Mouse (Mus musculus) erythroblast, embryonic 14.5 days (primary cell): ENCODE results near the gene Nr1h4. TPM values are rescaled to one million over a fixed set of nuclear protein-coding genes. Genes with fewer than 3 reads are reported as not detected.

Experiments used
- H3K27me3 ChIP-seq: 2 replicates; pipeline ENCODE4 v1.6.1; 2012; ENCODE audit warnings: inconsistent platforms; ENCODE audit not compliant: control insufficient read depth
- H3K36me3 ChIP-seq: 2 replicates; pipeline ENCODE4 v1.6.1; 2012; ENCODE audit warnings: mild to moderate bottlenecking, inconsistent platforms; ENCODE audit not compliant: control insufficient read depth
- H3K4me1 ChIP-seq: 2 replicates; pipeline ENCODE4 v1.6.1; 2012; ENCODE audit warnings: inconsistent platforms; ENCODE audit not compliant: control insufficient read depth
- H3K4me3 ChIP-seq: replicated peaks from 2 replicates; pipeline ENCODE3; 2012; ENCODE audit warnings: moderate library complexity, mild to moderate bottlenecking, inconsistent platforms
- H3K9me3 ChIP-seq: 2 replicates; pipeline ENCODE4 v1.6.1; 2012; ENCODE audit warnings: low read length, inconsistent platforms, mixed read lengths; ENCODE audit not compliant: control insufficient read depth
- GATA1 ChIP-seq: IDR thresholded peaks from 2 replicates; pipeline ENCODE4 v1.6.1; 2012; ENCODE audit warnings: low read length, inconsistent platforms, mixed read lengths
- TAL1 ChIP-seq: IDR thresholded peaks from 3 replicates; pipeline ENCODE4 v1.6.1; 2012; ENCODE audit warnings: low read length, inconsistent platforms, mixed read lengths
- polyA plus RNA-seq: library from polyadenylated mRNA; stranded (reverse); fragments of >175 nt; gene quantifications from 2 replicates; pipeline ENCODE4 v1.2.3, GENCODE M21; 2012

Gene Nr1h4
- polyA plus RNA-seq, 1 experiment = not detected

DNA sequence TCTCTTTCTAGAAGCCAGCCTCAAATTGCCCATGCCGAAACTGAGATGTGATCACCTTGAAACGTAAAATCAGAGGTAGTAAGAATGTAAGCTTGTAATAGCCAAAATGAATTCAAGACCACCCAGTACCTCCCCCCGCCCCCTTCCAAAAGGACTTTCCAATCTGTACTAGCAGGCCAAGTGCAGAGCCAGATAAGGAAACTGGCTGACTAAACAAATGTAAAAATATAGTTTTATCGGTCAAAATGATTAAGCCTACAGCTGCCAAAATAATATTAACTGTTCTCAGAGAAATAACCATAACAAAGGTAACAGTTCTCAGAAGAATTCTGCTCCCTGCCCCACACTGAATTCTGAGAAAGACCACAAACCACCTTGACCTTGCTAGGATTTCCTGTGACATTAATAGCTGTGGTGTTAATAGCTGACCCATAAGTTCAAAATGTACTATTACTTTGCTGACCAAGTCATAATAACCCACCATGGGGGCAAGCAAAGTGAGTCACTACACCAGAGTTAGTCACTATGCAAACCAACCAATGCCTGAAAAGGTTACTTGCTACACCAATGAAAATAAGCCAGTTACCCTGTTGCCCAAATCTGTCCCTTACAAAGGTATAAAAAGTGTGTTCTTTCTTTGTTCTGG lies 68.5 kb downstream of the Nr1h4 start:
- H3K4me3 ChIP-seq = no peak overlapping the region
- H3K9me3 ChIP-seq = no peaks in the 10 kb centered on the region
- H3K36me3 ChIP-seq = no peaks in the 10 kb centered on the region; the same call in 1 of the 2 replicates
- H3K4me1 ChIP-seq = no peaks in the 10 kb centered on the region
- no peaks in the 10 kb centered on the region for H3K27me3 ChIP-seq
- TF ChIP-seq TAL1 = no peak
- no peak for TF ChIP-seq GATA1

DNA sequence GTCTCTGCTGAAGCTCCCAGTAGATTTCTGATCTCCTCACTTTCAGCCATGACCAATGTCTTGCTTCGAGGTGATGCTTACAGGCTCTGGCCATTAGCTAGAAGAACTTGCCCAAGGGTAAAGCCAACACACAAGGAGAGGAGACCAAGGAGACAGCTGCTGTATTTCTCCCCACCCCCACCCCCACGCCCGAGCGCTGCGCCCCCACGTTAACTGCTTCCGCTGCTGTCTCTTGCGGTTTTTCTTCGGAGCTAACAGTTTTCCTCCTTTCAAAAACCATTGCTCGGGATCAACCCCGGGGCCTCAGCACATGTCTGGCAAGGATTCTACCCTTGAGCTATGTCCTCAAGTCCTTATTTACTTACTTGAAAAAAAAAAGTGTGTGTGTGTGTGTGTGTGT lies 70.5 kb downstream of the Nr1h4 start:
- TF ChIP-seq TAL1 (no peak), GATA1 (no peak)
- H3K27me3 ChIP-seq = no peaks in the 10 kb centered on the region
- no peak overlapping the region for H3K4me3 ChIP-seq
- H3K4me1 ChIP-seq = no peaks in the 10 kb centered on the region
- no peaks in the 10 kb centered on the region for H3K9me3 ChIP-seq
- H3K36me3 ChIP-seq = no peaks in the 10 kb centered on the region

- Histone ChIP-seq H3K27me3 (no peaks in the 10 kb centered on the region), H3K4me3 (no peak overlapping the region), H3K36me3 (no peaks in the 10 kb centered on the region), H3K4me1 (no peaks in the 10 kb centered on the region), H3K9me3 (no peaks in the 10 kb centered on the region)
- TF ChIP-seq TAL1 (no peak), GATA1 (no peak)
These were observed 71.4 kb downstream of the Nr1h4 start for GRCm38 (mm10) chr10:89461856-89462507.

DNA sequence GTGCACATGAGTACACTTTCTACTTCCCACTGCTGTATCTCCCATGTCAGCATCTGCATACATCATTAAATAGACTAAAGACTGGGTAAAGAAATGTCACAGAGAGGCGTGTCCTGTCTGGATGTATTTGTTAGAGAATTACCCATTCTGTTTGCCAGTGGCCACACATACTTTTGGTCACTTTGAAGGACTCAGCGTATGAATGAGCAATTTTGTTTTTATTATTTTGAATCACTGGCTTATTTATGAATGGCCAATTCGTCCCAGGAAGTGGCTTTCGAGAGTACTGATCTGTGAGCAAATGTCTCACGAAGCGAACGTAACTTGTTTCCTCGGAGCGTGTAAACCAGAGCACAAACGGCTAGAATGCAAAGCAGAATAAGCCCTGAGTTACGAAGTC lies 72.4 kb downstream of the Nr1h4 start:
- Histone ChIP-seq H3K36me3 (no peaks in the 10 kb centered on the region), H3K9me3 (no peaks in the 10 kb centered on the region), H3K4me3 (no peak overlapping the region), H3K4me1 (no peaks in the 10 kb centered on the region), H3K27me3 (no peaks in the 10 kb centered on the region)
- no peak for TF ChIP-seq TAL1
- no peak for TF ChIP-seq GATA1

GRCm38 (mm10) chr10:89458770-89459169 lies 74.6 kb downstream of the Nr1h4 start:
- TF ChIP-seq GATA1 (no peak), TAL1 (no peak)
- Histone ChIP-seq H3K4me1 (no peaks in the 10 kb centered on the region), H3K36me3 (no peaks in the 10 kb centered on the region)

DNA sequence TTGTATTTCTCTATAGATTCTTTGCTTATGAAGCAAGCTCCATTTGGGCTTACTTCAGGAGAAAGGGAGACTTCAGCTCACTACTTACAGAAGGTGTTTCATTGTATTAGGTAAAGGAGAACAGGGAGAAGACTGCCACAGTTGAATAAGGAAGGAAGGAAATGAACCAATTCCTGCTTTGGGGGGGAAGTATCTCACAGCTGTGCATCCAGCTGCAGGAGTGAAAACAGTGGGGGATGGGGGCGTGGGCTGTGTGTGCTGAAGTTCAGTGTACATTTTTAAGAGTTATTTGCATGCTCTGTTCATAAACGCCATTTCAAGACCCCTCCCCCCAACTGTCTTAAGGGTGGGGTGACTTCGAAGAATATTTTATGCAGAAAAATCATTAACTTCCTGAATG lies 79.6 kb downstream of the Nr1h4 start:
- no peak for TF ChIP-seq TAL1
- no peak for TF ChIP-seq GATA1
- Histone ChIP-seq H3K4me3 (no peak overlapping the region), H3K27me3 (no peaks in the 10 kb centered on the region; the same call in 1 of the 2 replicates), H3K4me1 (peaks cover 3% of the 10 kb centered on the region; the same call in 1 of the 2 replicates), H3K36me3 (no peaks in the 10 kb centered on the region), H3K9me3 (no peaks in the 10 kb centered on the region)

More at GRCm38 (mm10) chr10:89458770-89459169, 74.6 kb downstream of the Nr1h4 start:
- Histone ChIP-seq H3K27me3 (no peaks in the 10 kb centered on the region), H3K4me3 (no peak overlapping the region), H3K9me3 (no peaks in the 10 kb centered on the region)

DNA sequence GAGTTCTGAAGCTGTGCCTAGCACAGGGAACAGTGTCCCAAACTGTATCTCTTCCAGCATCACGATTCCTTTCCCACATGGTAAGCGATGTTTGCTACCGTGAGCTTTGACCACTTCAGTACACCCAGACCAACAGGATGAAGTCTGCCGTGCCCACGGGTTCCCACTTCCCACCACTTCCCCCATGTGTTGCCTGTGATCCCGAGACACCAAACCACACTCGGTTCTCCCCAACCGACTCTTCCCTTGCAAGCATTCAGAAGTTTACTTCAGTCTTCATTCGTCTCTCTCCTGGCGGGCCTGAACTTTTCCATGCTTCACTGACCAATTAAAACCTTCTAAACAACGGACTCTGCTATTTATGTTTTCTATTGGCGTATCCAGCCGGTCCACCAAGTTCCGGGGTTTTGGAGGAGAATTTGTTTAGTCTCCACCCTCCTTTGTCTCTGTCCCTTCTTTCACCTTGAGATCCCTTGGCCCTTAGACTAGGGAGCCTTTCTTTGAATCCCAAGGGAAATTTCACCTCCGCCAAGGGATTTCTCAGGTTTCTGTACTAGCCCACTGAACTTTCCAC lies 80.2 kb downstream of the Nr1h4 start:
- H3K4me3 ChIP-seq = peak overlapping the region; percentile 20
- no peaks in the 10 kb centered on the region; the same call in 1 of the 2 replicates for H3K27me3 ChIP-seq
- no peaks in the 10 kb centered on the region for H3K9me3 ChIP-seq
- peaks cover 3% of the 10 kb centered on the region; the same call in 1 of the 2 replicates for H3K4me1 ChIP-seq
- H3K36me3 ChIP-seq = no peaks in the 10 kb centered on the region
- TF ChIP-seq TAL1 (no peak), GATA1 (no peak)

DNA sequence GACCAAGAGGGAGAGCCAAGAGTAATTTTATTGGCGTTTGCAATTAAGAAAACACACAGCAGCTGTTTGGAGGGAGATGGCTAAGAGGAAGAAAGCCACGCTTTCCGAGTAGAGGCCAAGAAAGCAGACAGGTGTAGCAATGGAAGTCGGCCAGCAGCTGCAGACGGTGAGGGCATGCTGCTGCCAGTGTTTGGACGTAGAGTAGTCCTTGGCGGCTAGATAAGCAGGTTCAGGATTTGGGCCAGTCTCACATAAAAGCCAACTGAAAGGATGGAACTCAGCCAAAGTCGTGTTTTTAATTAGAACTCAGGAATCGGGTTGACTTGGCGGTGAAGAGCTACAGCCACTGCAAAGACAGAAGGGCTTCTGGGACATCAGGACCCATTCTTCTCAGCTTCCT lies 83.0 kb downstream of the Nr1h4 start:
- Histone ChIP-seq H3K9me3 (no peaks in the 10 kb centered on the region), H3K27me3 (no peaks in the 10 kb centered on the region; the same call in 1 of the 2 replicates), H3K4me3 (no peak overlapping the region), H3K36me3 (no peaks in the 10 kb centered on the region), H3K4me1 (peaks cover 3% of the 10 kb centered on the region; the same call in 1 of the 2 replicates)
- no peak for TF ChIP-seq GATA1
- TF ChIP-seq TAL1 = no peak

GRCm38 (mm10) chr10:89444381-89444780 lies 89.0 kb downstream of the Nr1h4 start:
- peaks cover 17% of the 10 kb centered on the region for H3K36me3 ChIP-seq
- TF ChIP-seq GATA1 (no peak), TAL1 (no peak)
- no peaks in the 10 kb centered on the region for H3K27me3 ChIP-seq
- H3K4me1 ChIP-seq = peaks cover 35% of the 10 kb centered on the region
- H3K9me3 ChIP-seq = no peaks in the 10 kb centered on the region
- peak overlapping the region; percentile 98 for H3K4me3 ChIP-seq

- Histone ChIP-seq H3K36me3 (peaks cover 21% of the 10 kb centered on the region), H3K4me3 (peak within 1 kb of the TSS; percentile 98), H3K27me3 (no peaks in the 10 kb centered on the region), H3K9me3 (no peaks in the 10 kb centered on the region), H3K4me1 (peaks cover 39% of the 10 kb centered on the region)
- no peak for TF ChIP-seq GATA1
- TF ChIP-seq TAL1 = no peak
These were observed 89.7 kb downstream of the Nr1h4 start, which contains the start of gene Gas2l3 for GRCm38 (mm10) chr10:89443623-89444151. Gene Gas2l3 (minus strand): TSS chr10:89443967.
